In genomic region chr4:155163320-155163651, GRCm38 (mm10) we compare ENCODE assay signal across 8 mouse cellular contexts. TPM values are rescaled to one million over a fixed set of nuclear protein-coding genes. Genes with fewer than 3 reads are reported as not detected.
DNase-seq lines count a peak whose midpoint lies in the region; ATAC-seq and TF ChIP-seq lines count a peak whose summit lies in the region.

No protein-coding gene starts in this region.

- H3K9me3 ChIP-seq in embryonic facial prominence, embryonic 10.5 days, result no peaks in the 10 kb centered on the region
- no peaks in the 10 kb centered on the region for H3K9me3 ChIP-seq in liver, postnatal 0 days (ENCODE audit: low read length)

- 36% methylated on average over 4 of the region's 4 CpGs for WGBS in embryonic facial prominence, embryonic 10.5 days
- 18% methylated on average over 4 of the region's 4 CpGs for WGBS in liver, postnatal 0 days (ENCODE audit: insufficient replicate concordance)

- ATAC-seq in liver, postnatal 0 days, result peak; percentile 78

- peak; percentile 19; the same call in 1 of the 2 replicates for TF ChIP-seq EP300 in liver, postnatal 0 days (IDR thresholded peaks at IDR 0.05; ENCODE audit: low read depth)

- no peak overlapping the region for H3K9ac ChIP-seq in liver, postnatal 0 days (replicated peaks)

- H3K27me3 ChIP-seq in embryonic facial prominence, embryonic 10.5 days (replicated peaks; ENCODE audit: low read depth, poor library complexity, severe bottlenecking), result no peaks in the 10 kb centered on the region
- H3K27me3 ChIP-seq in liver, postnatal 0 days (ENCODE audit: insufficient read depth, low read length), result no peaks in the 10 kb centered on the region

- no peak for DNase-seq in layer of hippocampus, adult 2 months (ENCODE audit: low spot score in 2 of 2)
- DNase-seq in layer of hippocampus, postnatal 10 days (ENCODE audit: low spot score in 2 of 2), result no peak
- DNase-seq in ES-CJ7 (ENCODE audit: low read depth, low spot score), result peak; percentile 90
- DNase-seq in embryonic facial prominence, embryonic 10.5 days (ENCODE audit: low spot score), result no peak
- DNase-seq in liver, postnatal 0 days, result peak; percentile 51
- no peak for DNase-seq in ovary, postnatal 10 days (ENCODE audit: low spot score)
- no peak for DNase-seq in right cerebral cortex, postnatal 14 days
- no peak for DNase-seq in B cell, adult 2 months

- peaks cover 62% of the 10 kb centered on the region for H3K4me1 ChIP-seq in embryonic facial prominence, embryonic 10.5 days
- peaks cover 41% of the 10 kb centered on the region for H3K4me1 ChIP-seq in liver, postnatal 0 days (ENCODE audit: insufficient read depth)

- H3K27ac ChIP-seq in layer of hippocampus, adult 2 months, result peak overlapping the region; percentile 64
- H3K27ac ChIP-seq in embryonic facial prominence, embryonic 10.5 days (replicated peaks), result peak overlapping the region; percentile 57
- H3K27ac ChIP-seq in liver, postnatal 0 days (ENCODE audit: low read depth), result peak overlapping the region; percentile 68

- H3K4me2 ChIP-seq in liver, postnatal 0 days (ENCODE audit: low read depth, low read length), result peak overlapping the region; percentile 14; the same call in 1 of the 2 replicates

- no peak for TF ChIP-seq CTCF in layer of hippocampus, adult 2 months (conservative IDR thresholded peaks at IDR 0.05)
- TF ChIP-seq CTCF in liver, postnatal 0 days (IDR thresholded peaks at IDR 0.05; ENCODE audit: low read depth), result 0 out of 2 replicates have a peak, but pooled peaks have one; percentile 8

- peaks cover 35% of the 10 kb centered on the region for H3K36me3 ChIP-seq in embryonic facial prominence, embryonic 10.5 days (replicated peaks)
- H3K36me3 ChIP-seq in liver, postnatal 0 days (replicated peaks; ENCODE audit: insufficient read depth, low read length), result peaks cover 16% of the 10 kb centered on the region

- no peak overlapping the region for H3K4me3 ChIP-seq in layer of hippocampus, adult 2 months
- H3K4me3 ChIP-seq in embryonic facial prominence, embryonic 10.5 days, result no peak overlapping the region
- H3K4me3 ChIP-seq in liver, postnatal 0 days (ENCODE audit: low read depth, low read length), result no peak overlapping the region

RNA-seq across cellular contexts. Expression of gene Ski, which starts 59.1 kb away (rescaled TPM):
- 100 to 1,000 TPM; 128 to 136 TPM for total RNA-seq in layer of hippocampus, adult 2 months (2021)
- 100 to 1,000 TPM; 118 TPM for total RNA-seq in layer of hippocampus, postnatal 10 days (2021)
- 8.5 and 10.7 TPM in 2 replicates for polyA plus RNA-seq in embryonic facial prominence, embryonic 10.5 days (2016; fragmentation: Nextera tagmentation; extraction: Ambion mirVana)
- 3.5 and 3.7 TPM in 2 replicates for polyA plus RNA-seq in liver, postnatal 0 days (2015; fragmentation: Nextera tagmentation; extraction: Ambion mirVana)

Comparison
In these comparisons a context has a peak if more than half of its experiments do, and no peak if none do; other contexts are left out.
1. DNase-seq: peak in ES-CJ7 (single experiment) and liver, postnatal 0 days (single experiment); none in layer of hippocampus, adult 2 months (0 of 2), layer of hippocampus, postnatal 10 days (0 of 2), embryonic facial prominence, embryonic 10.5 days (single experiment), ovary, postnatal 10 days (single experiment), right cerebral cortex, postnatal 14 days (single experiment) and B cell, adult 2 months (0 of 2).
2. Peak in every context shown above with its lines, with median percentiles within 50 percentile points of each other: H3K27ac ChIP-seq.